Mouse (Mus musculus) fat pad, adult 2 months (tissue): ENCODE measurements around the gene Tk1.

Experiments
- DNase-seq: peaks from one replicate; pipeline ENCODE4 v3.0.0-alpha.2; 2011; ENCODE audit warnings: low read depth, low spot score; ENCODE audit errors: extremely low read depth

The Tk1 gene

DNA sequence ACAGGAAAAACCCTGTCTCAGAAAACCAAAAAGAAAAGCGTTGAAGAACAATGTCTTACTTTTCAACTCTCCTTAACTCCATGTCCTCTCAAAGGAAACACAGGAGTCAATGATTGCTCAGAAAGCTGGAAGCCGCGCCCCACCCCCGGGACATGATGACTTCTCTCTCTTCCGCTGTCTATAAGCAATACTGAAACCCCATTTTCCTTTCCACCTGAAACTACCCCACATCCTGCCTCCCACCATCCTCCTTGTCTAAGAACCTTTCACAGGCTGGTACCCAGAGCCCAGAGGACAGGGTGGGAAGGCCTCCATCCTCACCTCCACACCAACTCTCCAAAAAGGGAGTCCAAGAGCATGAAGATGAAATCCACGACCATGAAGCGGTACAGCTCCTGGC lies 53.5 kb downstream of the Tk1 start:
- no peak for DNase-seq

DNA sequence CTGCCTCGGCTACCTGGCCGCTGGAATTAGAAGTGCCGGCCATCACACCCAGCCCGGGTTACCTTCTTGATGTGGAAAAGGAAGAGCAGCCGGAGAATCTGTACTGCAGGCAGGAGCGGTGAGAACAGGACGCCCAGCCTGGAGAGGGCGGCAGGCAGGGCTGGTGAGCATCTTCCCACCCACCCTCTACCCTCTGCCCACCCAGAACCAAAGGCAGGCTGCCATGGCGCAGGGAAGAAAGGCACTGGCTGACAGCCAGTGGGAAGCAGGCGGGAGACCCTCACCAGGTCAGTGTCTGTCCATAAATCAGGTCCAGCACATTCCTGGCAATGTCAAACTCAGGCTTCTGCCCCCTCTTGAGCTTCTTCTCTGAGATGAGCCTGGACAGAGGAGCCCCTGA lies 55.5 kb downstream of the Tk1 start:
- DNase-seq, result no peak

DNA sequence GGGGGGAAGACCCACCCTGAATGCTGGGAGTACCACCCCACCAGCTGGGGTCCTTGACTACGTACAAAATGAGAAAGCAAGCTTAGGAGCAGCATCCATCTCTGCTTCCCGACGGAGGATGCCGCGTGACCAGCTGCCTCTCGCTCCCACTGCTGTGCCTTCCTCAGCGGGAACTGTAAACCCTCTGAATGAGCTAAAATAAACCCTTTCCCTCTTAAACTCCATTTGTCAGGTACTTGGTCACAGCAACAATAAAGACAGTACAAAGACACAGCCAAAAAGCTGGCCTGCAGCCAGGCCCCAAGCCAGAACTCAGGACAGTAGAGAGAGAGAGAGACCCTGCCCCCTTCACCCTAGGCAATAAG lies 56.2 kb downstream of the Tk1 start:
- no peak for DNase-seq

DNA sequence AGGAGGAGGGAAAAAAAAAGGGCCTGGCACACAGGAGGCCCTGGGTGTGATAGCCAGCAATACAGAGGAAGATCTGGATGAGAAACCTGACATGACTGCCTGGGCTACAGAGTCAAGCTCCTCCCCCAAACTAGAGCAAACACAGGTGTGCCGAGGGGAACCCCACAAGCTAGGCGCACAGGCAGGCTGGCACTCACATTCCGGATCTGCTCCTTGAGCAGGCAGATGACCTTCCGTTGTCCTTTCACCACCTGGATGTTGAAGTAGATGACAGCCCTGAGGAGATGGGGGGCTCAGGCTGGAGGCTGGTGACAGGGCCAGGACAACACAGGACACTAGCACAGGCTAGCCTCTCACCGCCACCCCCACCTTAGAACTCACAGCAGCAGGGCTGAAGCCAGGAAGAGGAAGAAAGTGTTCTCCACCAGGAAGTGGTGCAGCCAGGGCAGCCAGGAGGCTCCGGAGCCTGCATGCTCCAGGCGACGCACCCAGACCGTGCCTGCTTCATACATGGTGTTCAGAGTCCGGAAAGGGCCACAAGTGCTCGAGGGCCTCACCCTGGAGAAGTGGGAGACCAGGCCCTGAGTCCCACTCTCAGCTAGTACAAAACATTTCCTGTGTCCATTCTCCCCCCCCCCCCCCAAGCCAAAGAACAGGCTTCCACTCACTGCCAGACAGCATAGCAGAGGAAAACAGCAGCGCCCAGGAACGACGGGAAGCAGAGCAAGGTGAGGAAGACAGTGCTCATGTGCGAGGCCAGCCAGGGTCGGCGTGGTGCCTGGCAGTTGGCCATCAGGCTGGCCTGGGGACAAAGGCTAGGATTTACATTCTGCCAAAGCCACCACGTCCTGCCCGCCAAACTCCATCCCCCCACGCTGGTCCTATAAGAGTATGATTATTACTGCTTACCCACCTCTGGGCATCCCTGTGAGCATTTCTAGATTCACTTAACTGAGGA lies 56.9 kb downstream of the Tk1 start:
- no peak for DNase-seq

DNA sequence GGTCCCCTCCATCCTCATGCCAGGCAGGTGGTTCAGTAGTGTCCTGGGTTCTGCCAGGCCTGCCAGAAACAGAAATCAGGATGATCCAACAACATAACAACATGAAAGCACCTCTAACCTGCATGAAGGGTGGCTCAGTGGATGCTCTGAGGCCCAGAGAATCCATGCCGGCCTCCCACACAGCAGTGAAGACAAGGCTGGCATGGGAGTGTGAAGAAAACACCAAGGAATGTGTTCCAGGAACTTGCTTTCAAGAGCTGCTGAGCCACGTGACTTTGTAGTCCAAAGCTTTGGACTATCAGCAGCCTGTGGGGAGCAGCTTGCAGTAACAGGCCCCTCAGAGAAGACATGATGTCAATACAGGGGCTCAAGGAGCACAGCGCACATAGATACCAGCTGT lies 59.6 kb downstream of the Tk1 start:
- DNase-seq, result no peak
